Mouse (Mus musculus): ENCODE data around the gene Ap3b1. TPM values are rescaled to one million over a fixed set of nuclear protein-coding genes. Genes with fewer than 3 reads are reported as not detected.

The Ap3b1 gene
- polyA plus RNA-seq, 1 experiment from 2014 or later, result 39.4 TPM

DNA sequence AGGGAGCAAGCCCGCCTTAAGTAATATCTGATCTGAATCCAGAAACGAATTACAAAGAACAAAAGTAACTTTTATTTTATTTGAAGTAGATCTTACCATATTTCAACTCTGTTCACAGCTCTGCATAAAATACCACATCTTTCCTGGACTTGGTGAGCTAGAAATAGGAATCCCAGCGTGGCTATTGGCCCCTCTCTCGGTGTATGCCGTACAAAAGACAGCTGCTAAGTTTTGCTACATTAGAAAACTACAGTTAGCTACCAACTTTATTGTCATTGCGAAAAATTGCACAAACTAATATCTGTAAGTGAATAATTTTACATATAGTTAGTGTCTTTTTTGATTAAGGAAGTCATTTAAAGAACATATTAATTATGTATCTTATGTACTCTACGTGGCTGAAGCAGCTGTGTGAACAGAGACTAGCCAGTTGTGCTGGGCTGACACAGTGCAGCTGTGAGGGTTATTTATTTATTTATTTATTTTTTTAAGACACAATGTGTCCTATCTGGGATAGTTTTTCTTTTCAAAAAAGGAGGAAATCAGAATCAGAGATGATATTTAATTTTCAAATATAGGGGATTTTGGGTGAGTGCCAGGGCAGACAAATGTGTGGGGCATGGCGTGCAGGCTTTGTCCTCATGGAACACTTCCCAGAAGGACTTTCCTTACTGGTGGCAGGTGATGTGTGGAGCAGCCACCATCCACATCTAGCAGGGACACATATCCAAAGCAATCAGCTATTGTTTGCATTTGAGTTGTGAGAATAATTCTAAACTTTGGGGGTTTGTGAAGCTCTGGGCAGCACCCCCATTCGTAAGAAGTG is 248.5 kb downstream of the Ap3b1 start:
- Histone ChIP-seq H3K4me3 (ENCODE audit: low read depth, low read length) (no peak overlapping the region), H3K9me3 (ENCODE audit: control insufficient read depth, low read length) (no peaks in the 10 kb centered on the region), H3K27me3 (ENCODE audit: control insufficient read depth, insufficient read depth, low read length) (peaks cover 3% of the 10 kb centered on the region), H3K4me1 (ENCODE audit: control insufficient read depth, insufficient read depth, low read length) (peaks cover 11% of the 10 kb centered on the region), H3K27ac (replicated peaks; ENCODE audit: low read depth, low read length) (no peak overlapping the region), H3K4me2 (ENCODE audit: low read depth, severe bottlenecking) (no peak overlapping the region), H3K36me3 (ENCODE audit: control insufficient read depth, insufficient read depth, low read length) (no peaks in the 10 kb centered on the region), H3K9ac (ENCODE audit: low read length) (no peak overlapping the region)
- WGBS, result 72% methylated on average over 9 of the region's 9 CpGs
- DNase-seq (ENCODE audit: low spot score), result no peak
- no peak for ATAC-seq (ENCODE audit: insufficient number of reproducible peaks, low FRiP score, low TSS enrichment, low read depth)

DNA sequence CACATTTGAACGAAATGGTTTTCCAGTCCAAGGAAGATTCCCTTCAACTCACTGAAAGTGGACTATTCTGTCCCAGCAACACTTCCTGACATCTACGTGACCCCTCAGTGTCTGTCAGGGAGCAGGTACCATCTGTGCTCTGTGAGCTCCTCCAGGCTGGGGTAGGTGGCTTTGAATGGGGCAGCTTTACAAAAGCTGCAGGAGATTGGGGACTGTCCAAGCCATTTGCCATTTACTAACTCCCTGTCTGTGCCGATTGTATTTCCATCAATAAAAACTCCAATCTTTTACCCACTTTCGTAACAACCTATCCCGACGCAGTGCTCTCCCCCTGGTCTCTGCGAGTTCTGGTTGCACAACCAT is 249.1 kb downstream of the Ap3b1 start:
- no peak overlapping the region for H3K9ac ChIP-seq (ENCODE audit: low read length)
- peaks cover 3% of the 10 kb centered on the region for H3K27me3 ChIP-seq (ENCODE audit: control insufficient read depth, insufficient read depth, low read length)
- 14% methylated on average over 7 of the region's 7 CpGs for WGBS
- H3K27ac ChIP-seq (replicated peaks; ENCODE audit: low read depth, low read length), result peak overlapping the region; percentile 22; the same call in 1 of the 2 replicates
- H3K36me3 ChIP-seq (ENCODE audit: control insufficient read depth, insufficient read depth, low read length), result no peaks in the 10 kb centered on the region
- no peak overlapping the region for H3K4me2 ChIP-seq (ENCODE audit: low read depth, severe bottlenecking)
- H3K9me3 ChIP-seq (ENCODE audit: control insufficient read depth, low read length), result no peaks in the 10 kb centered on the region
- DNase-seq (ENCODE audit: low spot score) (peak; percentile 47), ATAC-seq (ENCODE audit: insufficient number of reproducible peaks, low FRiP score, low TSS enrichment, low read depth) (no peak)
- peaks cover 11% of the 10 kb centered on the region for H3K4me1 ChIP-seq (ENCODE audit: control insufficient read depth, insufficient read depth, low read length)
- no peak overlapping the region for H3K4me3 ChIP-seq (ENCODE audit: low read depth, low read length)

DNA sequence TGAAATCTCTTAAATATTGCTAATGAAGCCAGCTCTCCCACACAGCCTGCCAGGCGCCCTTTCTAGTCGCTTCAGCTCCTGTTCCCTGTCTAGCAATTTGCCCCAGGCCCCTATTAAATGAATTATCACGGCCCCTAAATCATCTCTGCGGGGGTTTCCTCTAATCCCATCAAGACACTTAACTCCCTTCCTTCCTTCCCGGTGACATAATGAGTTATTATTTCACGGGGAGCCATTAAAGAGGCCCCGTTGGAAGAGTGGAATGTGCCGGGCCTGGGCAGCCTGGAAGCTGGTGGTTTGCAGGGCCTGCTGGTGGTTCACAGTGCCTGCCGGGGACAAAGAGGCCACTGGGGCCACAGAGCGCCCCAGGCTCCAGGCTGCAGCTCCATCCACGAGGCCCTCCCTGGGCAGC is 249.7 kb downstream of the Ap3b1 start:
- Histone ChIP-seq H3K27ac (replicated peaks; ENCODE audit: low read depth, low read length) (peak overlapping the region; percentile 68), H3K9ac (ENCODE audit: low read length) (no peak overlapping the region; the same call in 1 of the 2 replicates), H3K36me3 (ENCODE audit: control insufficient read depth, insufficient read depth, low read length) (no peaks in the 10 kb centered on the region), H3K4me1 (ENCODE audit: control insufficient read depth, insufficient read depth, low read length) (peaks cover 11% of the 10 kb centered on the region), H3K27me3 (ENCODE audit: control insufficient read depth, insufficient read depth, low read length) (no peaks in the 10 kb centered on the region; the same call in 1 of the 2 replicates), H3K4me2 (ENCODE audit: low read depth, severe bottlenecking) (peak overlapping the region; percentile 13; the same call in 1 of the 2 replicates), H3K4me3 (ENCODE audit: low read depth, low read length) (no peak overlapping the region), H3K9me3 (ENCODE audit: control insufficient read depth, low read length) (no peaks in the 10 kb centered on the region)
- ATAC-seq (ENCODE audit: insufficient number of reproducible peaks, low FRiP score, low TSS enrichment, low read depth), result peak; percentile 90
- WGBS, result under 1% methylated on average over 11 of the region's 11 CpGs
- DNase-seq (ENCODE audit: low spot score), result peak; percentile 90

DNA sequence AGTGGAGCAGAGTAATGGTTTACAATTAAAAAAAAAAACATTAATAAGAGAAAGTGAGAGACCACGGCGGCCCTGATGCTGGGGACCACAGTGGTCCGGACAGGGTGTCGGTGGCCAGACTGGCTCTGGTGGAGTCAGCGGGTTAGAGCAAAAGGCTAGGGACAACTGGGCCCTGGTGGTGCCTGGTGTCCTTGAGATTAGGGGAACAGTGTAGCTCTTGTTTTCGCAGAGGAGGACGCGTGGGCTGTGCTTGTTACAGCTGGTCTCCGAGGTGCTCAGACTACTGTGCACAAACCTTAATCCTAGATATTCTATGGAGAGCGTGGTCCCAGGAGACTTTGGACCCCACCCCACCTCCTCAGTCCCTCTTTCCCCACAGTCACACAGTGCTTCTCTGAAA is 250.2 kb downstream of the Ap3b1 start:
- Histone ChIP-seq H3K4me3 (ENCODE audit: low read depth, low read length) (no peak overlapping the region), H3K4me1 (ENCODE audit: control insufficient read depth, insufficient read depth, low read length) (peaks cover 11% of the 10 kb centered on the region), H3K9me3 (ENCODE audit: control insufficient read depth, low read length) (no peaks in the 10 kb centered on the region), H3K4me2 (ENCODE audit: low read depth, severe bottlenecking) (peak overlapping the region; percentile 13; the same call in 1 of the 2 replicates), H3K27ac (replicated peaks; ENCODE audit: low read depth, low read length) (peak overlapping the region; percentile 68), H3K9ac (ENCODE audit: low read length) (no peak overlapping the region), H3K36me3 (ENCODE audit: control insufficient read depth, insufficient read depth, low read length) (no peaks in the 10 kb centered on the region), H3K27me3 (ENCODE audit: control insufficient read depth, insufficient read depth, low read length) (no peaks in the 10 kb centered on the region; the same call in 1 of the 2 replicates)
- 11% methylated on average over 10 of the region's 10 CpGs for WGBS
- ATAC-seq (ENCODE audit: insufficient number of reproducible peaks, low FRiP score, low TSS enrichment, low read depth), result peak; percentile 4; the same call in 1 of the 2 replicates
- DNase-seq (ENCODE audit: low spot score), result no peak

Small RNA genes within 50 kb of the gene (microRNA-seq; reads per million reads assigned to microRNA genes)
- not detected for gene Gm25109

Other genes starting within 250 kb of the Ap3b1 start
- 29.6 and 33.1 TPM in 2 replicates for gene Scamp1, start 73.1 kb upstream of the Ap3b1 start, polyA plus RNA-seq (2014; fragmentation: Nextera tagmentation; extraction: Ambion mirVana)